Mouse (Mus musculus) stomach, postnatal 0 days (tissue): ENCODE results near the gene Anln. TPM values are rescaled to one million over a fixed set of nuclear protein-coding genes. Genes with fewer than 3 reads are reported as not detected.
A peak's percentile ranks its signal among the peaks of the same experiment; 100 is the strongest.
"Not testable (repeated sequence)": the region's sequence is repeated elsewhere in the genome, so short reads cannot be mapped to it uniquely, and the experiment has no call there.

Source experiments
- ATAC-seq: fragments of 200-750 bp; cut with Nextera tagmentation; 2 replicates; pipeline ENCODE4 v1.8.0; 2017; ENCODE audit not compliant: low FRiP score, low TSS enrichment
- DNase-seq: peaks from one replicate; pipeline ENCODE4 v3.0.0-alpha.2; 2016; ENCODE audit warnings: low spot score
- H3K27ac ChIP-seq: fragments of 300-500 bp; sonication (generic); replicated peaks from 2 replicates; pipeline ENCODE4 v1.5.1; 2014; ENCODE audit warnings: mild to moderate bottlenecking, control low read depth
- H3K27me3 ChIP-seq: fragments of 300-500 bp; sonication (generic); 2 replicates; pipeline ENCODE4 v1.6.1; 2014; ENCODE audit warnings: low read length; ENCODE audit not compliant: control insufficient read depth, insufficient read depth
- H3K36me3 ChIP-seq: fragments of 300-500 bp; sonication (generic); 2 replicates; pipeline ENCODE4 v1.6.1; 2014; ENCODE audit warnings: low read length, mixed read lengths; ENCODE audit not compliant: control insufficient read depth, insufficient read depth
- H3K4me1 ChIP-seq: fragments of 300-500 bp; sonication (generic); replicated peaks from 2 replicates; pipeline ENCODE4 v1.6.1; 2014; ENCODE audit warnings: antibody characterized with exemption; ENCODE audit not compliant: control insufficient read depth, insufficient read depth
- H3K4me2 ChIP-seq: fragments of 300-500 bp; sonication (generic); replicated peaks from 2 replicates; pipeline ENCODE4 v1.6.1; 2014; ENCODE audit warnings: low read depth, mild to moderate bottlenecking, control low read depth, moderate library complexity
- H3K4me3 ChIP-seq: fragments of 300-500 bp; sonication (generic); 2 replicates; pipeline ENCODE4 v1.5.1; 2014; ENCODE audit warnings: low read depth, low read length, control low read depth
- H3K9ac ChIP-seq: fragments of 300-500 bp; sonication (generic); 2 replicates; pipeline ENCODE4 v1.6.1; 2014; ENCODE audit warnings: mild to moderate bottlenecking, low read length, control low read depth, mixed read lengths
- H3K9me3 ChIP-seq: fragments of 300-500 bp; sonication (generic); 2 replicates; pipeline ENCODE4 v1.6.1; 2016; ENCODE audit warnings: low read length; ENCODE audit not compliant: control insufficient read depth
- CTCF ChIP-seq: IDR thresholded peaks from 2 replicates; pipeline ENCODE4 v1.5.1; 2016; ENCODE audit warnings: antibody characterized with exemption, low read depth, mild to moderate bottlenecking, moderate library complexity
- EP300 ChIP-seq: optimal IDR thresholded peaks from 2 replicates; pipeline ENCODE3; 2016; ENCODE audit warnings: antibody characterized with exemption
- WGBS: fragments of 180-500 bp; shearing (Covaris S2); extraction: QIAGEN DNeasy Blood & Tissue Kit; methylation state at CpG from one replicate; pipeline ENCODE4 v1.1.7; 2014; 5-methylcytosine and 5-hydroxymethylcytosine counted together
- polyA plus RNA-seq: library from polyadenylated mRNA; unstranded; fragments of >200 nt; fragmentation: Nextera tagmentation; extraction: Ambion mirVana; gene quantifications from 2 replicates; pipeline ENCODE4 v1.2.1, GENCODE M21; 2015

The Anln gene
- polyA plus RNA-seq, 1 experiment from 2014 or later = 15.7 TPM

DNA sequence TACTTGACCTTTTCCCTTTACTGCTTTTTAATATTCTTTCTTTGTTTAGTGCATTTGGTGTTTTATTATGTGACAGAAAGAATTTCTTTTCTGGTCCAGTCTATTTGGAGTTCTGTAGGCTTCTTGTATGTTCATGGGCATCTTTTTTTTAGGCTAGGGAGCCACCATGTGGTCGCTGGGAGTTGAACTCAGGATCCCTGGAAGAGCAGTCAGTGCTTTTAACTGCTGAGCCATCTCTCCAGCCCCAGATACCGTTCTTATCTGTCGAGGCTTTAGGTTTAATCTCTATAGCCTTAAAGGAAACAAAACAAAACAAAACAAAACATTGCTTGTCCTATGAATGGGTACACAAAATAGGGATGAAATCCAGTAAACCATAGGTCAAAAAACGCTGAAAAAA, 19.4 kb upstream of the Anln start:
- 20% methylated on average over 4 of the region's 4 CpGs for WGBS
- peak; percentile 22 for DNase-seq
- H3K4me3 ChIP-seq, H3K4me1 ChIP-seq, H3K4me2 ChIP-seq, H3K36me3 ChIP-seq, H3K27me3 ChIP-seq, H3K9me3 ChIP-seq, ATAC-seq, H3K27ac ChIP-seq, H3K9ac ChIP-seq: not testable (repeated sequence)
- peak; percentile 63 for TF ChIP-seq CTCF

DNA sequence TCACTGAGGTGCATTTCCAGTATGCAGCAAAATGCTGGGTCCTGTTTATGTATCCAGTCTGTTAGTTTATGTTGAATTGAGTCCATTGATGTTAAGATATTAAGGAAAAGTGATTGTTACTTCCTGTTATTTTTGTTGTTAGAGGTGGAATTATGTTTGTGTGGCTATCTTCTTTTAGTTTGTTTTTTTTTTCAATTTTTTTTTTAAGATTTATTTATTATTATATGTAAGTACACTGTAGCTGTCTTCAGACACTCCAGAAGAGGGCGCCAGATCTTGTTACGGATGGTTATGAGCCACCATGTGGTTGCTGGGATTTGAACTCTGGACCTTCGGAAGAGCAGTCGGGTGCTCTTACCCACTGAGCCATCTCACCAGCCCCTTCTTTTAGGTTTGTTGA, 18.6 kb upstream of the Anln start:
- not testable (repeated sequence) for H3K4me2 ChIP-seq, H3K36me3 ChIP-seq, H3K4me1 ChIP-seq, H3K27ac ChIP-seq, H3K9ac ChIP-seq, H3K4me3 ChIP-seq, ATAC-seq, DNase-seq, H3K27me3 ChIP-seq, H3K9me3 ChIP-seq
- TF ChIP-seq CTCF = 0 out of 2 replicates have a peak, but pooled peaks have one; percentile 2
- WGBS = 83% methylated on average over 1 of the region's 4 CpGs

DNA sequence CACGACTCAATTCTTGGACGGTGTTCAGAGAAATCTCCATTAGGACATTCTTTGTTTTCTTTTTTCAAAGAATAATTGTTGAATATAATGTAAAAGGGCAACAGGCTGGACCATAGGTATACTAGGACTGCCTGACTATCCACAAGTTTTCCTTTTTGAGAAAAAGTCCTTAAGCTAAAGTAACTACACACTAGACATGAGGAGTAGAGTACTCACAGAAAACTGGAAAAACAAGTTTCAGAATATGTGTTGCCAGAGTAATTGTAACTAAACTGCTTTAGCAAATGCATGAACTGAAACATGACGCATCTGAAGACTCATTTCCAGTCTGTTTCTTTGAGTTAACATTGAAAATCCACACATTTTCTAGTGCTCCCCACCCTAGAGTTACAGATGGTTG, 16.4 kb upstream of the Anln start:
- ATAC-seq (no peak), DNase-seq (no peak)
- no peak overlapping the region for H3K9ac ChIP-seq
- no peak for TF ChIP-seq CTCF
- TF ChIP-seq EP300 = no peak
- WGBS = 42% methylated on average over 3 of the region's 3 CpGs
- no peaks in the 10 kb centered on the region for H3K4me1 ChIP-seq
- no peaks in the 10 kb centered on the region for H3K27me3 ChIP-seq
- no peak overlapping the region for H3K4me3 ChIP-seq
- no peak overlapping the region for H3K27ac ChIP-seq
- H3K4me2 ChIP-seq = no peak overlapping the region
- H3K36me3 ChIP-seq = no peaks in the 10 kb centered on the region
- no peaks in the 10 kb centered on the region for H3K9me3 ChIP-seq

DNA sequence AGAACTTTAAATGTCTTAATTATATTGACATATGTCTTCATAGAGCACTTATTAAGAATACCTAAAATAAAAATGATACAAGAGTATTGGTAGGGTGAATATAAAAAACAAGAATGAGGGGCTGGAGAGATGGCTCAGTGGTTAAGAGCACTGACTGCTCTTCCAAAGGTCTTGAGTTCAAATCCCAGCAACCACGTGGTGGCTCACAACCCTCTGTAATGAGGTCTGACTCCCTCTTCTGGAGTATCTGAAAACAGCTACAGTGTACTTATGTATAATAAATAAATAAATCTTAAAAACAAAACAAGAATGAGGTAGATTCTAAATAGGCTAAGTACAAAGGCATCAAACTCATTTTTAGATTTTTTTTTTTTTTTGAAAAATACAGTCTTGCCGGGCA, 14.5 kb upstream of the Anln start:
- WGBS = 70% methylated on average over 2 of the region's 2 CpGs
- H3K4me3 ChIP-seq, ATAC-seq, DNase-seq, H3K4me2 ChIP-seq, H3K27me3 ChIP-seq, H3K9ac ChIP-seq, H3K4me1 ChIP-seq, H3K27ac ChIP-seq, H3K9me3 ChIP-seq, H3K36me3 ChIP-seq: not testable (repeated sequence)

DNA sequence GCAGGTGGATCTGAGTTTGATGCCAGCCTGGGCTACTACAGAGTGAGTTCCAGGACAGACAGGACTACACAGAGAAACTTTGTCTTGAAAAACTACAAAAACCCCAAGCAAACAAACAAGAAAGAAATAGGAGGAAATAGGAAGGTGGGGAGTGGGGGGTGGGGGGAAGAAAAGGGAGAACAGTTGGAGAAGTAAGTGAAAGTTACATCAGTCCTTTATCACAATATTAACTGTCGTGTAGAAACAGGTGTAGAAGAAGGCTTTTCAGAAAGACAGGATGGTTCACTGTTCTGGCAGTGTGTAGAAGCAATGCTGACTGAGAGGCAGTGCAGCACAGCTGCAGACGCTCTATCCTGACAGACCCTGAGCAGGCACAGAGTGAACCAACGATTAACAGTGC, 14.0 kb upstream of the Anln start:
- Histone ChIP-seq H3K4me2 (no peak overlapping the region), H3K4me3 (no peak overlapping the region), H3K27me3 (no peaks in the 10 kb centered on the region), H3K27ac (no peak overlapping the region), H3K9ac (no peak overlapping the region), H3K9me3 (no peaks in the 10 kb centered on the region), H3K36me3 (no peaks in the 10 kb centered on the region), H3K4me1 (no peaks in the 10 kb centered on the region)
- DNase-seq (no peak), ATAC-seq (no peak)
- 67% methylated on average over 3 of the region's 3 CpGs for WGBS
- TF ChIP-seq EP300 = no peak
- no peak for TF ChIP-seq CTCF

DNA sequence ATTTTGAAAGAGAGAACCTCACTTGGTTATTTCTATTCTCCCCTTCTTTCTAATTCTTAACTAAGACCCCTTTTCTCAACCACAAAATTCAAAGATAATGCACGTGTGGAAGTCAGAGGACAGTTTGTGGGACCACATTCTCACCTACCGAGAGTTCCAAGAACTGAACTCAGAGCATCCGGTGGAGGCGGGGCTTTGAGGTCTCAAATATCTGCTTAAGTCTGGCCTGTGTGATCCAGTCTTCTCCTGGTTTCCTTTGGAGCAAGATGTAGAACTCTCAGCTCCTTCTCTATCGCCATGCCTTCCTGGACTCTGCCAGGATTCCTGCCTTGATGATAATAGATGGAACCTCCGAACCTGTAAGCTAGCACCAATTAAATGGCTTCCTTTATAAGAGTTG, 13.0 kb upstream of the Anln start:
- TF ChIP-seq CTCF = no peak
- TF ChIP-seq EP300 = no peak
- H3K9me3 ChIP-seq = no peaks in the 10 kb centered on the region
- H3K27ac ChIP-seq = no peak overlapping the region
- H3K36me3 ChIP-seq = no peaks in the 10 kb centered on the region
- ATAC-seq = no peak
- H3K4me3 ChIP-seq = no peak overlapping the region
- 90% methylated on average over 6 of the region's 6 CpGs for WGBS
- no peak overlapping the region for H3K9ac ChIP-seq
- no peaks in the 10 kb centered on the region for H3K4me1 ChIP-seq
- no peak overlapping the region for H3K4me2 ChIP-seq
- no peaks in the 10 kb centered on the region for H3K27me3 ChIP-seq
- DNase-seq = no peak
